Comparison of ENCODE assay signal across 8 mouse cellular contexts in genomic region chr8:126667086-126667720, GRCm38 (mm10).
A peak's percentile ranks its signal among the peaks of the same experiment; 100 is the strongest.
DNase-seq lines count a peak whose midpoint lies in the region; ATAC-seq and TF ChIP-seq lines count a peak whose summit lies in the region.

No protein-coding gene starts in this region.

- H3K36me3 ChIP-seq in lung, embryonic 14.5 days (ENCODE audit: insufficient read depth), result no peaks in the 10 kb centered on the region
- H3K36me3 ChIP-seq in hindbrain, embryonic 10.5 days, result no peaks in the 10 kb centered on the region
- no peaks in the 10 kb centered on the region for H3K36me3 ChIP-seq in liver, embryonic 15.5 days (replicated peaks)

- TF ChIP-seq POLR2A in cerebellum, adult 2 months (IDR thresholded peaks at IDR 0.05; ENCODE audit: borderline replicate concordance, insufficient read depth, low read length), result no peak

- no peak for TF ChIP-seq CTCF in cerebellum, adult 2 months (IDR thresholded peaks at IDR 0.05; ENCODE audit: borderline replicate concordance, insufficient read depth, low read depth, low read length)
- TF ChIP-seq CTCF in lung, embryonic 14.5 days (IDR thresholded peaks at IDR 0.05; ENCODE audit: low read depth), result no peak

- peak in 1 of 2 experiments; percentile 59 for DNase-seq in cerebellum, adult 2 months
- no peak for DNase-seq in cerebellum, adult 18-20 months
- DNase-seq in lung, embryonic 14.5 days, result peak; percentile 47
- no peak for DNase-seq in lung, postnatal 36 days
- DNase-seq in hindbrain, embryonic 10.5 days (ENCODE audit: low spot score), result no peak
- peak; percentile 46 for DNase-seq in testis, postnatal 14 days (ENCODE audit: low spot score)
- DNase-seq in spleen, postnatal 4 days (ENCODE audit: low spot score in 2 of 2), result no peak

- H3K27ac ChIP-seq in cerebellum, adult 2 months (ENCODE audit: insufficient read depth, low read length), result peak overlapping the region; percentile 88
- peak overlapping the region; percentile 96 for H3K27ac ChIP-seq in lung, embryonic 14.5 days (ENCODE audit: low read depth)
- H3K27ac ChIP-seq in hindbrain, embryonic 10.5 days, result peak overlapping the region; percentile 89
- peak overlapping the region; percentile 84 for H3K27ac ChIP-seq in liver, embryonic 15.5 days (replicated peaks)

- WGBS in cerebellum, adult 2 months, result 41% methylated on average over 12 of the region's 12 CpGs
- WGBS in lung, embryonic 14.5 days, result 44% methylated on average over 12 of the region's 12 CpGs
- WGBS in hindbrain, embryonic 10.5 days, result 63% methylated on average over 12 of the region's 12 CpGs
- 68% methylated on average over 12 of the region's 12 CpGs for WGBS in liver, embryonic 15.5 days (ENCODE audit: insufficient replicate concordance)

- no peak overlapping the region for H3K4me3 ChIP-seq in cerebellum, adult 2 months (replicated peaks; ENCODE audit: insufficient read depth, low read depth, low read length)
- H3K4me3 ChIP-seq in lung, embryonic 14.5 days (ENCODE audit: low read depth, low read length), result no peak overlapping the region
- H3K4me3 ChIP-seq in hindbrain, embryonic 10.5 days, result peak overlapping the region; percentile 28
- H3K4me3 ChIP-seq in liver, embryonic 15.5 days (replicated peaks), result no peak overlapping the region

- H3K4me2 ChIP-seq in lung, embryonic 14.5 days, result peak overlapping the region; percentile 33
- H3K4me2 ChIP-seq in liver, embryonic 15.5 days, result peak overlapping the region; percentile 64

- H3K27me3 ChIP-seq in cerebellum, adult 2 months (ENCODE audit: control insufficient read depth, insufficient read depth, low read length), result no peaks in the 10 kb centered on the region
- H3K27me3 ChIP-seq in lung, embryonic 14.5 days (ENCODE audit: insufficient read depth, low read length), result no peaks in the 10 kb centered on the region
- peaks cover 4% of the 10 kb centered on the region; the same call in 1 of the 2 replicates for H3K27me3 ChIP-seq in hindbrain, embryonic 10.5 days (ENCODE audit: insufficient read depth, poor library complexity, severe bottlenecking)
- no peaks in the 10 kb centered on the region for H3K27me3 ChIP-seq in liver, embryonic 15.5 days

- H3K4me1 ChIP-seq in cerebellum, adult 2 months (ENCODE audit: control insufficient read depth, insufficient read depth, low read length), result peaks cover 32% of the 10 kb centered on the region
- peaks cover 60% of the 10 kb centered on the region for H3K4me1 ChIP-seq in lung, embryonic 14.5 days (ENCODE audit: insufficient read depth)
- peaks cover 71% of the 10 kb centered on the region for H3K4me1 ChIP-seq in hindbrain, embryonic 10.5 days (replicated peaks)
- H3K4me1 ChIP-seq in liver, embryonic 15.5 days (replicated peaks), result peaks cover 54% of the 10 kb centered on the region

- ATAC-seq in lung, embryonic 14.5 days (ENCODE audit: insufficient read depth), result no peak
- ATAC-seq in liver, embryonic 15.5 days (ENCODE audit: insufficient read depth), result 0 out of 2 replicates have a peak, but pooled peaks have one; percentile 11

- no peaks in the 10 kb centered on the region for H3K9me3 ChIP-seq in lung, embryonic 14.5 days (ENCODE audit: low read depth, low read length)
- no peaks in the 10 kb centered on the region for H3K9me3 ChIP-seq in hindbrain, embryonic 10.5 days
- H3K9me3 ChIP-seq in liver, embryonic 15.5 days (replicated peaks), result no peaks in the 10 kb centered on the region

- H3K9ac ChIP-seq in lung, embryonic 14.5 days, result peak overlapping the region; percentile 18
- peak overlapping the region; percentile 32; the same call in 1 of the 2 replicates for H3K9ac ChIP-seq in liver, embryonic 15.5 days

Comparison
In these comparisons a context has a peak if more than half of its experiments do, and no peak if none do; other contexts are left out.
1. DNase-seq: peak in lung, embryonic 14.5 days (single experiment) and testis, postnatal 14 days (single experiment); none in cerebellum, adult 18-20 months (0 of 2), lung, postnatal 36 days (single experiment), hindbrain, embryonic 10.5 days (single experiment) and spleen, postnatal 4 days (0 of 2).
2. Peak in every context shown above with its lines, with median percentiles within 50 percentile points of each other: H3K27ac ChIP-seq.